Mouse (Mus musculus): Measurements from ENCODE around the gene Kremen2.

Kremen2 gene

DNA sequence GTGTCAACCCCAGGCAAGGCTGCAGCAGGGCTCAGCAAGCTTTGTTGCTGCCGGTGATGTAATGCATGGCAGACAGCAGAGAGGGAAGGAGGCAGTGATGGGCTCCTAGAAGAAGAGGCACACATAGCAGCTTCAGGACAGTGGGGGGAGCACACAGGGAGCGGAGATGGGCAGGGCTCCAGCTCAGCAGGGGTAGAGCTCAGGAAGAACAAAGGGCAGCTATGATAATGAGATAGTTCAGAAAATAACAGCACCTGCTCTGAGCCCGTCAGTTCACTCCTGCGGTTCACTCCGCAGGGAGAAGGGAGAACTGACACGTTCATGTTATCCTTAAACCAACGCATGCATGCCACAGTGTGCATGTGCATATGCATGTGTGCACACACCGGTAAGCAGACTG, 13.2 kb upstream of the Kremen2 start:
- DNase-seq = no peak

- no peak for DNase-seq
Observed at GRCm38 (mm10) chr17:23757581-23757980, 11.9 kb upstream of the Kremen2 start.

DNA sequence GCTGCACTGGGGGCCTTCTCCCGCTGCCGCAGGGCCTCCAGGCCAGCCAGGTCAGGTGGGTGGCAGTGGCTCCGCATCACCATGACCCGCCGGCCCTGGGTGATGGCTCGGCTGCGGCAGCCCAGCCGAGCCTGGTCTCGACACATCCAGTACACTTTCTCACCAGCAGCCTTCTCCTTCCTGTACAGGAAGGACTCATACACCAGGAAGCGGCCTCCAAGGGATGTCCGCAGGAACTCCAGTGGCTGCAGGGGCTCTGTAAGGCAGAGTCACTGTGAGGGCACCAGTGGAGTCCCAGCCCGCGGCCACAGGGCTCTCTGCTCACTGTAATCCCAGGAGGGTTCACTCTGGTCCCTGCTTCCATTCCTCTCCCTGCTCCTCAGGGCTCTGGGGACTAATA, 10.1 kb upstream of the Kremen2 start:
- DNase-seq = peak in 1 of 2 experiments; percentile 30

GRCm38 (mm10) chr17:23749400-23750191, 4.0 kb upstream of the Kremen2 start:
- DNase-seq = no peak

GRCm38 (mm10) chr17:23748631-23749391, 3.2 kb upstream of the Kremen2 start:
- DNase-seq = peak; percentile 72 to 82

DNA sequence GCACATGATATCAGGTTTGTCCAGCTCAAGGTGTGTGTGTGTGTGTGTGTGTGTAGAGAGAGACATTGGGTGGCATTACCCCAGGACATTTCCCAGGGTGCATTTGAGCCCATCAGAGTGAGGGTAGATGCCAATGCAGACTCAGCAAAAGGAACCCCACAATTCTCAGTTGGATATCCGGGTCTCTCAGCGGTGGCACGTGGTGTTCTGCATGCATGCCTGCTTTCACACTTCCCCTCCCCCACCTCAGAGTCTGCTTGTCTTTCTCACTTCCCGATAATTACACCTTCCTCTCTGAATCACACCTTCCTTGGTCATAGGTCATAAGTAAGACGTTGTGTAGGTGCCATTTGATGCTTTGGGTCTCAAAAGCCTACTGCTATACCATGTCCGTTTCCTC, 2.4 kb upstream of the Kremen2 start:
- no peak for DNase-seq

GRCm38 (mm10) chr17:23747471-23747870, 1.8 kb upstream of the Kremen2 start:
- DNase-seq = peak in 1 of 2 experiments; percentile 12

DNA sequence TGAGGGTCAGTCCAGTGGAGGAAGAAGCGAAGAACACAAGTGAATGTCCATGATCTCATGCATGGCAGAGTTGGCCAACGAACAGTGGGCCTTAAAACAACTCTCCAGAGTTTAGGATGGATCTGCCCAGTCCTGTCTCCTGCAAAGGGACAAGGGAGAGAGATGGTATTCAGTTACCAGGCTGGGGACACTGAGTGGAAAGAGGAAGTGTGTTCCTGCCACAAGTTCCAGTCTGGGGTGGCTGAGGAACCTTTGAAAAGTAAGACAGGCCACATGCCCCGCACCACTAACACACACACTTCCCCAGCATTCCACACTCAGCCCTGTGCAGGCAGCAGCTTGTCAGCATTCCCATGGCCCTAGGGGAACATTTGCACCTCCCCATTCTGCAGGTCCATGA, 1.1 kb upstream of the Kremen2 start:
- DNase-seq = peak; percentile 14 to 15

GRCm38 (mm10) chr17:23746311-23746710, 678 bp upstream of the Kremen2 start:
- DNase-seq = peak; percentile 24 to 29

DNA sequence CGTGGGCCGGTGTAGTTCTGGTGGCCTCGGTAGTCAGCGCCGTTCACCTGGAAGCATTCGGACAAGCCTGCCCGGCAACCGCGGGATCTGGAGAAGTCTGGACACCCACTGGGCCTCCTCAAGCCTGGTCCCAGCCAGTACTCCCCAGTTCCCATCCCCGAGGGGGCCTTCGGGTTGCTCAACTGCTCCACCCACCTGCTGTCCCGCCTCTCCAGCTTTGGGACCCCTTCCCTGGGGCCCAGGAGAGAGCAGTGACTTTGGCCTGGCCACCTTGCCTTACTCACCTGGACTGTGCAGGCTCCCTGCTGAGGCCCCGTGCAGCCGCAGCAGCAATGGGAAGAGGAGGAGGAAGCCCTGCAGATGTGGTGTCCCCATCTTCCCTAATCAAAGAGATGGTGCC, 982 bp downstream of the Kremen2 start:
- no peak for DNase-seq

DNA sequence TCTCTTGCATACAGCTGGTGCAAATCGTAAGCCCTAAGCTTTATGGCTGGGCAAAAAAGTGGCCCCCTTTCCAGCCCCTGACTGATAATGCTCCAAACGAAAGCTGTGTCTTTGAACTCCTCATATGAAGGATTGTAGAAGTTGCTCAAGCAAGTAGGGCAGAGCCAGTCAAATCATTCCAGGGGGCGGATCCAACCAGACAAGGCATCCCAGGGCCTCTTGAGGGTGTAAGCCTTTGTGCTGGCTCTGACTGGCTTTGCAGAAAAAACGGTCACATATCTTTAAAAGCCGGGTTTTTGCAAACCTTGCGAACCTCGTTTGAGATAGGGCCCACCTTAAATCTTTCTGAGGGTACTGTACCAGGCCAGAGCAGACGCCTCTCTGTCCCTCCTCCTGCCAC, 1.6 kb downstream of the Kremen2 start:
- no peak for DNase-seq

DNA sequence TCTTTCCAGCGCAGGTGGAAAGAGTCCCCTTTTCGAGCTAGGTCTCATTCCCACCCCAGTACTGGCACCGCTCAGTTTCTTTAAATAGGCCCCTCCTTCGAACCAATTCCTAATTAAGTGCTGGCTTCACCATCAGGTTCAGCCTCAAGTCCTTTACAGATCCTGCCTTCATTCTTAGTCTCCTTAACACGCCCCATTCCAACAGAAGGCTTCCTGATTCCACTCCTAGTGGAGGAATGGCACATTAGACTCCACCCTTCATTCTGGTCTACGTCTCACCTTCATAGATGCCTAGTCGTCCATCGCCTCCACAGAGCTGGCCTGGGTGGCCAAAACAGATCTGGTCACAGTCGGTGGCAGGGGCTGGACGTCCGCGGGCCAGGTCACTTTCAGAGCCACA, 2.7 kb downstream of the Kremen2 start:
- no peak for DNase-seq

DNA sequence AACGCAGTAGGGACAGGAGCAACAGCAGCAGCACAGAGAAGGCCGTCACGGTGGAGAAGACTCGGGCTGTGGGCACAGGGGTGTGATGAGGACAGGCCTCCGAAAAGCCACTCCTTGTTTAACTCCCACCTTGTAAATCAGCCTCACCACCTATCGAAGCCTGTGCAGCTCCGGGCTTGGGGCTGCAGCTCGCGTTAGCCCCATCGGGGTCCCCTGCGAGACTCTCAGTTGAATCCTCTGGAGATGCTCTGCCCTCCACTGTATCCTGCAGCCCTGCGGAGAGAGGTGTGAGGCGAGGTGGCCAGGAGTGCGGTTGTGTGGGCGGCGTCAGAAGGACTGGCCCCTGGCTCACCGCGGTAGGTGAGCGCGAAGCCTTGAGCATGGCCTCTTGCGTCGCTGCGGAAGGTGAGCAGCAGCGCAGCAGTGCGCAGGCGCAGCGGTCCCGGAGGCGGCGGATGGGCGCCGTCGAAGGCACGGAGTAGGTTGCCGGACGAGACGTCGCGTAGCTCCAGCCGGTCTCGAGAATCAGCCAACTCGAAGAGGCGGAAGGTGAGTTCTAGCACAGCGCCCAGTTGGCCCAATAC, 3.3 kb downstream of the Kremen2 start:
- DNase-seq = peak; percentile 56 to 65

DNA sequence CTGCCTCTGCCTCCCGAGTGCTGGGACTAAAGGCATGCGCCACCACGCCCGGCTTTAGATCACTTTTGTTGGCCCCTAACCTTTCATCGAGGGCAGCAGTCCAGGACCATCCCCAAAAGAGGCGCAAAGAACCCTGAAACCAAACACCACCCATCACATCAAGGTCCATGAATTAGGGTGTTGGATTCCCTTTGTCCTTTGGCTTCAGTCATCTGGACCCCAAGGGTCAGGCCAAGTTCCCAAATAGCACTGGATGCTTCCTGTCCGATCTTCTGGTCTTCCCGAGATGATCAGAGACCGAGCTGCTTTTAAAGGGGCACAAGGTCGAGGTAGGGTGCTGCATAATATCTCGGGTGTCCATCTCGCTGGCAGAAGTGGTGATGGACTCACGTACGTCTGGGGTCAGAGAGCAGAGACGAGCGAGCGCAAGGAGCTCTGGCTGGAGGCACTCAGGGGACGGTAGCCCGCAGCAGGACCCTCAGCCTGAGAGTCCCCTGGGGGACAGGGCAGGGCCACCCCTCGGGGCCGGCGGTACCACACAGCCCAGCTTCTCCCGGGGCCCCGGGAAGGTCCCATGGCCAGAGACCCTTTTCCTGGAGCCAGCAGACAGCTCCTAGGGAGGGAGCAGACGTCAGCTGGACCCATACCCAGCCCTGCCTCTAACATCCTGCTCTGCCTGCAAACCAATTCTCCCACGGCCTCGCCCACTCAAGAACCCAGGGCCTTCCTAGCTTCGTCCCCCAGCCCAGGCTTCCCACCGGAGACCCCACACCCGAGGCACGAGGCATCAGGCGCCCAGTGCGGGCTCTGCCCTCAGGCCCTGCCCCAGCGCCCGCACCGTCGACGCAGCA, 4.0 kb downstream of the Kremen2 start:
- no peak for DNase-seq

DNA sequence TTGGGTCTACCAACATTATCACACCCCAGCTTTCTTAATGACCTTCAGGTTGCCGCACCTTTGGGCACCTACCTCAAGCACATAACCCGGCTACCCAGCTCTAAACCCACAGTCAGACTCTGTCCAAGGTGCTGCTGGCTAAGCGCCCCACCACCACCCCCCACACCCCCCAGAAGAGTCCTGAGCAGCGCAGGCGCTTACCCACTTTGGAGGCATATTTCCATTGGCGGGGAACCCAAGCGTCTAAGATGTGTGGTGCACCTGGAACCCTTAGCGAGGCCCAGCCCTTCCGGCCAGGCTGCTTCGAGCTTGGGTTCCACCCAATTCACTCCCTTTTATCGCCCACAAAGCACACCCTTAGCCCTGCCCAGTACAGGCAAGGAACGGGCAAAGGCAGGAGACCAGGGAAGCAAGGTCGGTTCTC, 5.0 kb downstream of the Kremen2 start, which contains the start of gene Paqr4:
Gene Paqr4, minus strand, starts transcription at position 270 of the 424 bp plus-strand sequence.
- DNase-seq = peak in 1 of 2 experiments; percentile 50

- peak; percentile 92 to 95 for DNase-seq
Observed at GRCm38 (mm10) chr17:23740136-23740584, 5.5 kb downstream of the Kremen2 start.

GRCm38 (mm10) chr17:23739202-23740135, 6.2 kb downstream of the Kremen2 start:
- peak; percentile 41 to 68 for DNase-seq

DNA sequence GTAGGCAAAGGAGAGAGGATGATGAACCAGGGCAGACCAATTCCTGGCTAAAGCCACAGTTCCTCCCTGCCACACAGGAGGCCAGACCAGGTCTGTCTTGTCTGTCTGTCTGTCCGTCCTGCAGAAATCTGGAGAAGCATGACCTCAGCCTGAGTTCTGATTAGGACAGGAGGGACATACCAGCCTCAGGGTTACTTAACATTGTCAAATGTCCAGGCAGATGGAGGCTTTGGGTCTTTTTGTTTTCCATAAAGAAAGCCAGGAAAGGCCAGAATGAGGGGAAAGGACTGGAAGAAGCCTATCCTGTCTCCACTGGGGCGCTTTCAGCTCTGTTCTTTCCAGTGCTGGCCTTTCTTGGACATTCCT, 6.8 kb downstream of the Kremen2 start:
- no peak for DNase-seq

DNA sequence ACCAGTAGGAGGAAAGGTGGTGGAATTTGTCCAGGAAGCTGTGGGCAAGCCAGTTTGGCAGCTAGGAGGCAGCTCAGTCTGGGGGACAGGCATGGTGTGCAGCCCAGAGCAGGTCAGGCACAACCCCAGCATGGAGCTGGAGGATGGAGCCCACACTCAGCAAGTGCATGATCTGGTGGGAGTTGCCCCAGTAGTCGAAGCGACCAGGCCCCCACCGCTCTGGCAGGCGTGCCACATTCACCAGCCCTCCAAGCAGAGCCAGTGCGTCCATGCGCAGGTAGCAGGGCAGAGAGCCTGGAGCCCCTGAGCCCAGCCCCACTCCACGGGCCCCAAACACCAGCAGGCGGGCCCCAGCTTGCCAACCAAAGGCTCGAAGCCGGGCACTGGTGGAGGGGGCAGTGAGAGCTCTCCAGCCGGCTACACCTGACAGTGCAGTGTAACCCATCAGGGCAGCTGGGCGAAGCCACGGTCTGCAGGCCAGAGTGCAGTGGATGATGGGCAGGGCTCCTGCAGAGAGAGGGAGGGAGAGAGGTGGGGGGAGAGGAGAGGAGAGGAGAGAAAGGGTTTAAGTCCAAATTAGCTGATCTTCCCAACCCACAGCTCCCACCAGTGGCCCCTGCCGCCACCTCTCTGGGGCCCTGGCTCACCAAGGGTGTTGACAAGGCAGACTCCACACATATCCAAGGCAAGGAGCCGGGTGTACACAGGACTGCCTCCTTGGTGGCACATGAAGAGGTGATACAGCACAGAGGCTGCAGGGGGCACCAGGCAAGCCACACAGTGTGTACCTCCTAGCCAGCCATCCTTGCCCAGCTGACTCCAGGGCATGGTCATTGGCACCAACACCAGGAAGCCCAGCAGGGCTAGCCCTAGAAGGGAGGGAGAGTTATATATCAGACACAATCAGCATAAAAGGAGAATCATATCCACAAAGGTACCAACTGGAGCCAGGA, 7.9 kb downstream of the Kremen2 start:
- peak; percentile 22 to 43 for DNase-seq

DNA sequence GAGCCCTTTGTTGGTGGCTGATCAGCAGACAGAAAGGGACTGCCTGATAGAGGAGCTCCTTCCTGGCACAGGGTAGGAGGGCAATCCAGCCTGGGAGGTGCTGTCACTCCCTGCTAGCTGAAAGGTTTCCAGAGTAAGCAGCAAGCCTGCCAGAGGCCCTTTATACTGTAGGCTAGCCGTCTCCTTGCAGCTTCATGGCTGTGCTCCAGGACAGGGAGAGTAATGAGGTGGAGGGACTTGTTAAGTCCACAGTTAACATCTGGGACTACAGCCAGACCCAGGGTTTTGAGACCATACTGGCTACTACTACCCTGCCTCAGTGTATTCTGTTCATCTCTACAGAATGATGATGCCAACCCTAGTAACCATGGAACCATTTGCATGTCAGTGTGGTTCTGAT, 11.3 kb downstream of the Kremen2 start:
- no peak for DNase-seq

Data from lung, postnatal 4 days (tissue).